Mouse (Mus musculus) cortical plate, adult 2 months (tissue): ENCODE results near the gene Mapt.

Experiments
- CTCF ChIP-seq: fragments of 200-500 bp; IDR thresholded peaks from 2 replicates; pipeline ENCODE4 v1.5.1; 2011; ENCODE audit warnings: mild to moderate bottlenecking, control low read depth, low read length; ENCODE audit not compliant: insufficient read depth; ENCODE audit errors: extremely low read depth
- POLR2A ChIP-seq: fragments of 200-500 bp; IDR thresholded peaks from 2 replicates; pipeline ENCODE4 v1.6.1; 2011; ENCODE audit warnings: mild to moderate bottlenecking, low read length, control low read depth; ENCODE audit not compliant: insufficient read depth; ENCODE audit errors: extremely low read depth

GRCm38 (mm10) chr11:104182141-104182540 is 49.0 kb upstream of the Mapt start:
- TF ChIP-seq CTCF (no peak), POLR2A (no peak)
